Mouse (Mus musculus): ENCODE results near the gene Rrm2.

DNA sequence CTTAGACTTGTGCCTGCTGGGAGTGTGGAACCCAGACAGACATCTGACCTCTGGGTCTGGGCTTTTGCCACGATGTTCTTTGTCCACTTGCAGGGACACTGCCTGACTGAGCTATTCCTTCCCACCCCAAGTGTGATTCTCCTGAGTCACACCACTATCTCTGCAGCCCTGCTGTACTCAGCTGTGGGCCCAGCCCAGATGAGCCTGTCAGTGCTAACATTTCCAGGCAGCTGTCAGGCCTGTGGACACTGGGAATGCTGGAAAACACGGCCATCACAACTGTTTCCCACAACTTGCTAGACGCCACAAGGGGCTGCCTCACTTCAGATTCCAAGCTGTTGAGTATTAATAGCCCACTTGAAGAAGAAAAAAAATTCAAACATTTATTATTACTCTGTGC lies 5.0 kb upstream of the Rrm2 start:
- TF ChIP-seq CTCF (IDR thresholded peaks at IDR 0.05; ENCODE audit: low read depth) (no peak), EP300 (IDR thresholded peaks at IDR 0.05; ENCODE audit: low read depth) (0 out of 2 replicates have a peak, but pooled peaks have one; percentile 39)

All from liver, embryonic 14.5 days (tissue).